Mouse (Mus musculus) erythroblast, adult 5-6 weeks (primary cell): ENCODE measurements around the gene Nfia. TPM values are rescaled to one million over a fixed set of nuclear protein-coding genes. Genes with fewer than 3 reads are reported as not detected.

ENCODE experiments used
- ATAC-seq: replicated peaks from 2 replicates; pipeline ENCODE4 v1.8.0; 2016; ENCODE audit warnings: moderate number of reproducible peaks, mild to moderate bottlenecking, moderate TSS enrichment, inconsistent platforms; ENCODE audit not compliant: poor library complexity, low FRiP score, severe bottlenecking
- total RNA-seq, 2 experiments: library from RNA; stranded (forward) in 1 of 2; stranded (reverse) in 1 of 2; fragments of 150-400 nt in 1 of 2; fragments of 200-764, 138-1000 nt in 1 of 2; gene quantifications; 2 replicates each; pipeline versions ENCODE4 v1.2.3 to v1.2.4; 2015 to 2017; ENCODE audit warnings: low replicate concordance in 2 of 2

Nfia gene
- total RNA-seq, 2 experiments from 2014 or later: 4.7 to 21.3 TPM

- no peak for ATAC-seq
Observed at GRCm38 (mm10) chr4:97765341-97766020, 7.1 kb upstream of the Nfia start.

- ATAC-seq: no peak
Observed at GRCm38 (mm10) chr4:97766100-97766499, 6.4 kb upstream of the Nfia start.

GRCm38 (mm10) chr4:97767025-97767424 lies 5.5 kb upstream of the Nfia start:
- ATAC-seq: no peak

- no peak for ATAC-seq
Observed at GRCm38 (mm10) chr4:97767516-97767915, 5.0 kb upstream of the Nfia start.

- ATAC-seq: no peak
Observed at GRCm38 (mm10) chr4:97769861-97770260, 2.7 kb upstream of the Nfia start.

GRCm38 (mm10) chr4:97771426-97771825 lies 1.1 kb upstream of the Nfia start:
- no peak for ATAC-seq

GRCm38 (mm10) chr4:97772084-97772484 lies 450 bp upstream of the Nfia start:
- ATAC-seq: peak; percentile 94

- ATAC-seq: peak; percentile 70
Observed at GRCm38 (mm10) chr4:97773110-97773593, 618 bp downstream of the Nfia start.

- no peak for ATAC-seq
Observed at GRCm38 (mm10) chr4:97773791-97774190, 1.3 kb downstream of the Nfia start.

- ATAC-seq: no peak
Observed at GRCm38 (mm10) chr4:97774446-97774950, 2.0 kb downstream of the Nfia start.

GRCm38 (mm10) chr4:97775059-97775458 lies 2.5 kb downstream of the Nfia start:
- no peak for ATAC-seq

- ATAC-seq: no peak
Observed at GRCm38 (mm10) chr4:97775494-97776265, 3.1 kb downstream of the Nfia start.

GRCm38 (mm10) chr4:97776388-97777080 lies 4.0 kb downstream of the Nfia start:
- ATAC-seq: no peak

GRCm38 (mm10) chr4:97777081-97777705 lies 4.7 kb downstream of the Nfia start:
- ATAC-seq: no peak

- ATAC-seq: peak; percentile 55; the same call in 1 of the 2 replicates
Observed at GRCm38 (mm10) chr4:97777706-97778176, 5.2 kb downstream of the Nfia start, which contains the start of gene E130114P18Rik. E130114P18Rik (minus strand) TSS chr4:97778078.

- 0 out of 2 replicates have a peak, but pooled peaks have one; percentile 23 for ATAC-seq
Observed at GRCm38 (mm10) chr4:97778211-97779002, 5.9 kb downstream of the Nfia start.

GRCm38 (mm10) chr4:97779003-97779930 lies 6.7 kb downstream of the Nfia start:
- no peak for ATAC-seq

GRCm38 (mm10) chr4:97780024-97780423 lies 7.5 kb downstream of the Nfia start:
- ATAC-seq: no peak
